Mouse (Mus musculus) layer of hippocampus, postnatal 10 days (tissue): Measurements from ENCODE around the gene Trim28. TPM values are rescaled to one million over a fixed set of nuclear protein-coding genes. Genes with fewer than 3 reads are reported as not detected.

Source experiments
- DNase-seq, 2 experiments: peaks; one replicate each; pipeline ENCODE4 v3.0.0; 2021; ENCODE audit warnings: low spot score in 2 of 2
- total RNA-seq, 2 experiments: library from RNA; stranded (reverse); gene quantifications; 2 replicates each; pipeline ENCODE4 v1.2.3; 2021

The Trim28 gene
- total RNA-seq, 2 experiments from 2014 or later, result 279 to 301 TPM

DNA sequence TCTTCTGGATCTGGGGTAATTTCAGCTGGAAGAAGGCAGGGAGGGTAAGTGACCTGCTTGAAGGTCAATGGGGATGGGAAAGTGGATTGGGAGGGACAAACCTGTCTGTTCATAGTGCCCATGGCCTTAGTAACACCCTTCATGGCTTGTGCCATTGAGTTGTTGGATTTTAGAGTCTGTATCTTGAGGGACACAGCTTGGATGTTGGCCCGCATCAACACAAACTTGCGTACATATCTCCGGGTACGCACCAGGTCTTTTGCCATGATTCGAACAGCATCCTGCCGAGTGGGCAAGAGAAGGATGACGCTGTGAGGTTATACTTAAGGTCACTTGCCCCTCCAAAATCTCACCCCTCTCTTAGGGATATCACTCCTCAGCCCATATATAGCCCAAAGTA is 33.6 kb downstream of the Trim28 start:
- peak in 1 of 2 experiments; percentile 13 for DNase-seq

DNA sequence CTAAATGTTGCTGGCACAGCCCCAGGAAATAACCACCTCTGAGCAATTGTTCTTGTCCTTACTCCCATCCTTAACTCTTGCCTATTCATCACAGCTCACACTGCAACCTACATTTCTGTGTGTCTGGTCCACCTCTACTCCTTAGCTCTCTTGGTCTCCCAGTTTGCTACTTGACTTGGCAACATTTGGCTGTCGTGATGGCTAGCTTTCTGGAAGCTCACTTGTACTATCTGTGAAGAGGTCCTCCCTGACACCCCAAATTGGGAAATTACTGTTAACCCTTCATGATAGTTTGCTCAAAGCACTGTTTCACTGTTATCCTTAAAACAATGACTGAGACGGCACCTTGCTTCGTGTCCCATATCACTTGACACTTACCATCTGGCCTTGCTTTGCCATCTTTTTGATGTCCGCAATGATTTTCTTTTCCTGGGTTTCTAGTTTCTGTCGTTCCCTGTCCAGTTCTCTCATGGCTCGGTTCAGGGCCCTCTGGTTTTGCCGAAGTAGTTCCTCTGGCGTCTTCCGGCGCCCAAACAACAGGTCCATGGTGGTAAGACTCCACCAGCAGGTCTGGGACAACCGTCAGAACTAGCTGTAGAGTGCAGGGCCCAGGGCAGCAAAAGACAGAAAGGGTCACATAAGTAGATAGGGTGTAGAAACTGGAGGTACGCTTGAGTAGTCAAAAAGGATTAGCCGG is 34.7 kb downstream of the Trim28 start:
- DNase-seq, result peak in 1 of 2 experiments; percentile 22

DNA sequence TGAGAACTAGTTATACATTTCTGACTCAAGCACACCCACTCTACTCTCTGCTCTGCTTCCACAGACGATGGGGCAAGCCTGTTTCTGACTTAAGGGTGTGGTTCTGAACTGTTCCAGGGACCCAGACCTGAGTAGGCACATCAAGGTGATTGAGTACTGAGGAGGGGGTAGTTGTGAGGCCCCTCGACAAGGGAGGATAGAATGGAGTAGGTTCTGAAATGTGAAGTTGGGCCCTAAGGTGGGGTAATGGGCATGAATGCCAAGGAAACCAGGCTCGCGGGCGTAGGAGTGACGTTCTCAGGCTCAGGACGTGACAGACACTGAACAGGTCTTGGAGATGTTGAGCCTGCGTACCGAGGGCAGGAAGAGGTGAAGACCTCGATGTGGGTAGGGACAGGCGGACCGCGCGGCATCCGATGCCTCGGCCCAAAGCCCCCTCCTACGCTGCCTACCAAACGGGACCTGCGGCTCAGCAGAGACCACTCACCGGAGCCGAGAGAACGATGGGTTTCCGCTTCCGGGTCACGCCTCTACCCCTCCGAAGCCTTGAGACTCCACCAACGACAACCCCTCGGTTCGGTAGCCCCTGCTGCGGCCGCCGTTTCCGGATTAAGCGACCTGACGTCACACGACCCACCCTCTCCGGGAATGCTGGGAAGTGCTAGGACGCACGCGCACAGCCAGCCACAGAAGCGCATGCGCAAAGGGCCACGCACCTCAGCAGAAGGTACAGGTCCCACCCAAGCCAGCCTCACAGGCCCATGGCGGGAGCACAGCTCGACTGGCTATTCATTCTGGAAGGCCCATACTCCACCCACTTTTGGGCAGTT is 35.4 kb downstream of the Trim28 start, which contains the start of gene Chmp2a:
Gene Chmp2a, minus strand, starts transcription at position 660 of the 830 bp plus-strand sequence.
- DNase-seq, result peak; percentile 98

DNA sequence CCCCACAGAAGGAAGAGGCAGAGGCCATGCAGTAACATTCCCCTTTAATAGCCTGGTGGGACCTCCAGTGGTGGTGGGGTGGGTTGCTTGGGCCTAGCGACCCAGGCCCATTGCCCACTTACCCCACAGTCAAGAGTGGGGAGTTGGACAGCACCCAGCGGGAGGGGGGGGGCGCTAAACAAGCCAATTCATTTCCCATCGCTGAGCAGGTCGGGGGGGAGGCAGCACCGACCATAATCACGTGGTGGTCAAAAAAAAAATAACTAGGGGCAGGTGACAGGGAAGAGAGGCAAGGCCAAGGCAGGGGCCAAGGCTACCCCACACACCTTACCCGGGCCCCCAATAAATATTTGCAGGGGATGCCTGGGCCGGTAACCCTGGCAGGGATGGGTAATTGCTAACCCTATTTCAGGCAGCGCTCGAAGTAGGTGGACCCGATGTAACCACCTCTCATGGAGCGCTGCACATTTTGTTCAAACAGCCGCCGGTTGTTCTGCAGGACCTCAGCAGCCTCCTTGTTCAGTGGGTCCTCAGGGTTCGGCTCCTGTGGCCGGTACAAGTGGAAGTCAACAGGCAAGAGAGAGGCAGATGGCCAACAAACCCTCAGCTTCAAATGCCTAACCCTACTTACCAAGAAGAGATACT is 36.4 kb downstream of the Trim28 start:
- peak in 1 of 2 experiments; percentile 35 for DNase-seq

DNA sequence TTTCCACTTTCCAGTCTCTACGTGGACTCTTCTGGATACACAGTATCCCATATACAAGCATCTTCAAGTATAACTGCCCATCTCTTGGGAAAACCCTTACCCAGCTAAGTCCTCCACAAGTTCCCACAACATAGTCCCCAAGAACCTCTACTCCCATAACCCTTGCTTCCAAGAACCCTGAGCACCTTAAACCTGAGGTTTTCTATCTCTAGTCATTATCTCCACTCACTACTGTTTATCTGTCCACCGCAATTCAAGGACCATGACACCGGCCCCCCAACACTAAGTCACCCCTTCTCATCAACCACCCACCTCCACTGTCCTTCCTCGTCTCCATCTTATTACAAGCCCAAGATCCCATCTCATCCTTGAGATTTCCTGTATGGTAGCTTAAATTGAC is 37.9 kb downstream of the Trim28 start:
- no peak for DNase-seq

DNA sequence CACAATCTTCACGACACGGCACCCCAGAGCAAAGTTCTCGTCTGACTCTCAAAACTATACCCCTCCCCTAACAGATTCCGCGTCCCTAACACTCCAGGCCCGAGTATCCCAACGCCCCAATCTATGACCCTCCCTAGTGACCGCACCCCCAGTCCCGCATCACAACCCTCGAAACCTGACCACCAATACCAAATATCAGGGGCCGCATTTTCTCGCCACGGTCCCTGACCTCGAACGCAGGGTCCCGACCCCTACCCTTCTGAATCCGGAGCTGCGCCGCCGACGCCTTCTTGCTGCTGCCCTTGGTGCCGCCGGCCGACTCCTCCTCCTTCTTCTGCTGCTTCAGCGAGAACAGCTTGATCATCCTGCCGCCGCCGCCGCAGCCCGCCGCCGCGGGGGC is 38.5 kb downstream of the Trim28 start:
- DNase-seq, result peak in 1 of 2 experiments; percentile 56

DNA sequence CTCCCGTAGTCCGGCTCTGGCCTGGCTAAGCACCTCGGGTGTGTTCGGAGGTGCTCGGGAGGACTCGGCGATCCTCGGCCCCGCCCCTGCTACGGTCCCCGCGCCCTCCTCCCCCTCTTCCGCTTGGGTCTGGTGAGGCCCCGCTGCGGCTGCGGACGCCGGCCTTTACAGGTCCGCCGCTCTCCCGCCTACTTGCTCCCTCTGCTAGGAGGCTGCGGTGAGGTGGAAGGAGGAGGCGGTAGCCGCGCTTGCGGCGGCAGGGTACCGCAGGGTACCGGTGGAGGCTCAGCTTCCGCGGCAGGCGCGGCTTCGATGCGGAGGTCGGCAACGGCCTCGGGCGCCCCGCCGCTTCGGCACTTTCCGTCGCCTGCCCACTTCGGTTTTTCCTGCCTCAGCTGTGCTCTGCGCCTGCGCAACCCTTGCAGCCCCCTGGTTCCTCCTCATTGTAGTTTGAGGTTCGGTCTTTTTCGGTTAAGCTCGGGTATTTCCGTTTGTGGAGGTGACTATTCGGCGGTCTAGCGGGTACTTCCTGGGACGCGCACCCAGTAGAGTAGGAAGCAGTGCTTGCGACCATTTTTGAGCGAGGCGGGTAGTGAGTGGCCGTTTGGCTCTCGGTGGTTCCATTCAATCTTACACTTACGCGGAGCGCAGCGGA is 39.1 kb downstream of the Trim28 start, which contains the start of gene Ube2m:
Gene Ube2m, minus strand, starts transcription at position 375 of the 655 bp plus-strand sequence.
- DNase-seq, result peak; percentile 100

DNA sequence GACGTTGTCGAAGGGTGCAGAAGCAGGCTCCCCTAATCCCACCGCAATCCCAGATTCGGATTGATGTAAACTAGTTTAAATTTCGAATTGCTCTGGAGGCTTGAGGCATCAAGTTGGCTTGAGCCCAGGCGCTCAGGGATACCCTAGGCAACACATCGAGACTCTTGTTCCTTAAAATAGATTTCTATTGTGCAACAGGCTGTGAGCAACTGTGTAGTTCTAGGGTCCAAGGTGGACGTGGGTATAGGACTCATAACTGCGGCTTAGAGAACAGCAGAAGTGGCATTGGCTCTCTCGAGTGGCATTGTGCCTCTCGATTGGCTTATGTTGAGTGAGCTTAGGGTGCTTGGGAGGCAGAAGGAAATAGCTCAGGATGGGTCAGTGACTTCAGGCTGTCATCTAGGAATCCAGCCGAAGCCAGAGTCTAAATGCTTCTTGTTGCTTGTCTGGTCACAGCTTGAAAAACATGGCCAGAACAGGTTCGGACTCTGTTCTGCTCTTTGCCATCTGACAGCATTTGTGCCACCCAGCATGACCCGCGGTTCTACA is 39.8 kb downstream of the Trim28 start:
- DNase-seq, result no peak

DNA sequence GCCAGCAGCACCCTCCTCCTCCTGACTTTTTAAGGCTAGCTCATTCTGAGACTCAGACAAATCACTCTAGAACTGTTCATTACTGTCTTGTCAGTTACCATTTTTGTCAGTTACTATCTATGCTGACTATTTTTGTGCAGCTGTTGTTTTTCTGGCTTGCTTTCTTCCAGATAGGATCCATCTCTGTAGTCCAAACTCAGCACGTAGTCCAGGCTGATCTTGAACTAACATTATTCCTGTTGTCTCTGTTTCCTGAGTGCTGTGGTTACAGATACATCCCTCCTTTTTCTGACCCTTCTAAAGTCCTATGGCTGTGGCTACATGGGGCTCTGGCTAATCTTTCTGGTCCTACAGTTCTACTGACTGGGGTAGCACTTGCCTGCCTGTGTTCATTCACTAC is 40.3 kb downstream of the Trim28 start:
- peak in 1 of 2 experiments; percentile 10 for DNase-seq

DNA sequence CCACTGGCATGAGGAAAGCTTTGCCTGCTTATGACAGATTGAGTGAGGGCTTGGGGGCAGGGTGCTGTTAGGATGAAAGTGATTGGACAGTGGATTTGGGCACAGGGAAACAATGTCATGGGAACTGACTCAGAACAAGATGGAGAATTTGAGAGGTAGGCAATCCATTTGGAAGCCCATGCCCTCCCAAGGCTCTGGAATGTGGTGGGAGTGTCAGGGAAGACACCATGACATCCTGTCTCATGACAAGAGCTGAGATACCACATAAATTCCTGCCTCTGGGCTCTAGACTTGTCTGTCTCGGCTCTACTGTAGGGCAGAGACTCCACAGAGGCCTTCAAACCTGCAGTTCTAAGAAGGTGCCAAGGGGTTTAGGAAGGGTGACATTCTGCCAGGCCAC is 42.3 kb downstream of the Trim28 start:
- DNase-seq, result peak in 1 of 2 experiments; percentile 8

DNA sequence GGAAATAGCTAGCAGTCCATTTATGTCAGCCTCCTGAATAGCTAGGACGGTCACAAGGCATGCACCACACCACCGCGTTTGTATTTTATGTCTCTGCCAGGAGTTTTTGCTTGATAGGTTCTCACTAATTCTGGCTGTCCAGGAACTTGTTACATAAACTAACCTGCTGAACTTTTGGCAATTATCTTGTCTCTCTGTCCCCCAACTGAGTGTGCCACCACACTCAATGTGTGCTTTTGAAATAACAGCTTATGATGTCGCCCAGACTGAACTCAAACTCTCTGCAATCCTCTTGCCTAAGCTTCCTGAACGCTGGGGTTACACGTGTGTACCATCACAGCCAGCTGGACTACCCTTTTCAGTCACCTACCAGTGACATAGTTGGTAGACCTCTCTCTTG is 43.6 kb downstream of the Trim28 start:
- peak in 1 of 2 experiments; percentile 10 for DNase-seq

DNA sequence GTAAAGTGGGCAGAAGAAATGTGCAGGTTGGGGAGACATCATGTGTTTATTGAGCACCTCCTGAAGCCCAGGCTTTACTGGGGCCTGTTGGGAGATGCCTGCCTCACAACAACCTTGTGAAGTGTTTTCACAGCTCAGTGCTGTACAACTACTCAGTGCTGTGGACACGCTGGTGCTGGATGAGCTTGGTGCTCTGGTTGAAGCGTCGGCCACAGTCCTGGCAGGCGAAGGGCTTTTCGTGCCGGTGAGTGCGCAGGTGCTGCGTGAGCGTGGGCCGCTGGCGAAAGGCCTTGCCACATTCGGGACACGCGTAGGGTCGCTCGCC is 44.2 kb downstream of the Trim28 start:
- DNase-seq, result no peak

DNA sequence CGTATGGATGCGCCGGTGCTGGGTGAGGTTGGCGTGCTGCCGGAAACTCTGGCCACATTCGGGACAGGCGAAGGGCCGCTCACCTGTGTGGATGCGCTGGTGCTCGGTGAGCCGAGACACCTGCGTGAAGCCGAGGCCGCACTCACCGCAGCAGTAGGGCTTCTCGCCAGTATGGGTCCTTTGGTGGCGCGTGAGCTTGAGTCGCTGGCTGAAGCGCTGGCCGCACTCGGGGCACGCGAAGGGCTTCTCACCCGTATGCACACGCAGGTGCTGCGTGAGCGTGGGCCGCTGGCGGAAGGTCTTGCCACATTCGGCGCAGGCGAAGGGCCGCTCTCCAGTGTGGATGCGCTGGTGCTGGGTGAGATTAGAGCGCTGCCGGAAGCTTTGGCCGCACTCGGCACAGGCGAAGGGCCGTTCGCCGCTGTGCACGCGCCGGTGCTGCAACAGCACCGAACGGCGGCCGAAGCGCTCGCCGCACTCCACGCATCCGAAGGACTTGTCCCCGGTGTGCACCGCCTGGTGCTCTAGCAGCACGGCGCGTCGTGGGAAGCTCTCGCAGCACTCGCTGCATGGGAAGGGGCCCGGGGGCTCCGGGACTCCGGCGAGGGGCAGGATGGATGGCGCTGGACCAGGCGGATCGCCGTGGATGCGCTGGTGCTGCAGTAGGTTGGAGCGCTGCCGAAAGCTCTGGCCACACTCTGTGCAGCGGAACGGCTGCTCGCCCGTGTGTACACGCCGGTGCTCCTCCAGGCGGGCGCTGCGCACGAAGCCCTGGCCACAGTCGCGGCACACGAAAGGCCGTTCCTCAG is 44.7 kb downstream of the Trim28 start:
- DNase-seq, result peak; percentile 61 to 67

DNA sequence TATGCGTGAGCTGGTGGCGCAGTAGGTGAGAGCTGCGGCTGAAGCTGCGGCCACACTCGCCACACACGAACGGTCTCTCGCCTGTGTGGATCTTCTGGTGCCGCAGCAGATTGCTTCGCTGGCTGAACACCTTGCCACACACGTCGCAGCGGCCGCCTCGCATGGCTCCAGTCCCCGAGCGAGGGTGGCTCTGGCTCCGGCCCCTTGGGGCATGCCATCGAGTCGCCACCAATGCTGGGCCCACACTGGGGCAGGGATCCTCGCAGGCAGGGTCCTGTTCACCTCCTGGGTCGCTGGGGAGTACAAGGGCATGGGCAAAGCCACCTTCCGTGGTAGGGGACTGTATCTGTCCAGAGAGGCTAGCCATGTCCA is 45.3 kb downstream of the Trim28 start:
- no peak for DNase-seq

DNA sequence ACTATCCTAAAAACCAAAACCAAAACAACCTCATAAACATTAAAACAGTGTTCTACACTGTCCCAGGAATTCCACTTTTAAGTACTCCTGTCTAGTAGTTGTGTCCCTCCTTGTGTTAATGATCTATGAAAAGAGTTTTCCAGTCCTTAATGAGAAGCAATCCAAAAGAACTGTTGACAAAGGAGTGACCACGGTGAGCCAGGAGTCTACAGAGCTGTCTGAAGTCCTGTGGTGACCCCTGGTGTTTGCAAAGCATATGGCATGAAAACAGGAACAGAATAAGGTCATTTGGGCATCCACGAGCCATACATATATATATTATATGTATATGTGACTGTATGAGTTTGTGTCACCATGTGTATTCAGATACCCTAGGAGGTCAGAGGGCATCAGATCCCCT is 47.2 kb downstream of the Trim28 start:
- DNase-seq, result peak in 1 of 2 experiments; percentile 60

DNA sequence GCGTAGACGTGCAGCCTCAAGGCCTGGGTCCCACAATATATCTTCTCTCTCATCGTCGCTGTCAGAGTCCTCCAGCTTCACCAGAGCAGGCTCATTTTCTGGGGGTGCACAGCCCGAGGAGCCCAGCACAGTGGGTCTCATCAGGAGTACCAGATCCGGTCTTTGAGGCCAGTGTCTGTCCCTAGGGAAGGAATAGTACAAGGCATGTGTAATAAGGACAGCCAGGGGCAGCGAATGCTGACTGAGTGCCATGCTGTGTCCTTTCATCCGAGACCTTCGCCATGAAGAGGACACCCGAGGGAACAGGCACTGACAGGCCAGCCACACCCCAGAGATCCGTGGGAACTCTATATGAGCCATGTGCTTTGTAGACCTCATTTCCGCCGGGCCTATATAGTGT is 54.1 kb downstream of the Trim28 start:
- no peak for DNase-seq

DNA sequence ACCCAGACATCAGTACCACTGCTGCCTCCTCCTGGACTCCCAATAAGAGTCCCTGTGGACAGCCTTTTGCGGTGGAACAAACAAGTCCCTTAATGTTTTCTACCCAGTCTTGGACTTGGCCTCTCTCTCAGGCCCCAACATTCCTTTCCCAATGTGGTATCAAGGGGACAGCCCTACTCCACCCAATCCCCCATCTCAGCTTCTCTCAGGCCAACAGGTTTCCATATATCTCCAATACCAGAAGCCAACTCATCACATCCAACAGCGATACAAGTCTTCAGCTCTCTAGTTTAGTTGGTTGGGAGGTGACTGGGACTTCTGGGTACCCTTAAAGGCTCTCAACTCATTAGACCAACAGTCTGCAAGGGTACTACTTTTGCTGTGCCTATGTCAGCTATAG is 54.6 kb downstream of the Trim28 start:
- no peak for DNase-seq

DNA sequence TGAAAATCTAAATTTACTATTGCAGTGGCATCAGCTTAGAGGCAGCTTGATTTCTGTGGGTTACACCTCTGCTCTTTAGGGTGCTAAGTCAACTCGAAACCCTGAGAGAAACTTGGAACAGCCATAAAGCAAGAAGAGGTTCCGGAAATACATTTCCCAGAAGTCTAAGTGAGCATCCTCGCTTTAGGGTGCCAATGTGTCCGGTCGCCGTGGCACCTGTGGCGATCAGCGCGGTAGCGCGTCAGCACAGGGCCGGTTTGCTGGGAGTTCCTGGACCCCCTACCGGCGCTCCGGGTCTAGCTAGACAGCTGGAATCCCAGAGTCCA is 55.0 kb downstream of the Trim28 start:
- DNase-seq, result no peak

DNA sequence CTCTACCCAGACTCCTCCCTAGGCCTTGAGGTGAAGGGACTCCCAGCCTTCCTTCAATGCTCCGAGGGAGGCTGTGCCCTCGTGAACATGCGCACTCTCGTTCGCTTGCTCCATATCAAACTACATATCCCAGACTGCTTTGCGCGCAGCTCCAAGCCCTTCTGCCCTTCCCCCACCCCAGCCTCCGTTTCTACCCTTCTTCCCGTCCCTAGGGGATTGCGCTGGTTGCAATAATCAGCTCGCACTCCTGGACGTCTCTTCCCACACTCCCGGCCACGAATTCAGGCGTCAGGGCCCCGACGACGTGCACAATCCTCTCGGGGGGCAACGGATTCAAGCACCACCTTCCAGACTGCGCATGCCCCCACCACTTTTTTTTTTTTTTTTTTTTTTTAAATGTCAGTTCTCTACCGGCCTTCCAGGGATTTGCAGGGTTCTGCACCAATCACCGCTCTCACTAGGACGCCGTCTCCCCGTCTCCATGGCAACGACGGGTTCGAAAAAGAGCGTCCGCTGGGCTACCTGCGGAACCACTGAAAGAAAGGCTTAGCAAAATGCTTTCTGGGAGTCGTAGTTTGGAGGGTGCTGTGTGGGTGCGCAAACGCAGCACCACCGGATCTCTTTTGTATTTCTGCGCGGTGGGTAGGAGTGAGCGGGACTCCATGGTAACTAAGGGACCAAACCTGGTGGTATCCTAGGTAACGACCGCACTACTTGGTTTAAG is 55.5 kb downstream of the Trim28 start, which contains the start of gene Mzf1:
Gene Mzf1, minus strand, starts transcription at position 478 of the 724 bp plus-strand sequence.
- peak; percentile 92 to 94 for DNase-seq
